Mouse (Mus musculus) forebrain, embryonic 13.5 days (tissue): ENCODE measurements at regions not wholly inside any gene's neighbourhood (a gene's known extent, or its start where the extent isn't known, plus 50 kb on each side); places are given as distances from the start of the nearest gene placed in this dataset.
"Not testable (repeated sequence)": the region's sequence is repeated elsewhere in the genome, so short reads cannot be mapped to it uniquely, and the experiment has no call there.

Experiments
- ATAC-seq: fragments of 200-750 bp; cut with Nextera tagmentation; 2 replicates; pipeline ENCODE4 v1.8.0; 2017
- H3K27ac ChIP-seq: fragments of 300-500 bp; sonication (generic); 2 replicates; pipeline ENCODE4 v1.5.1; 2015; ENCODE audit warnings: inconsistent platforms, mild to moderate bottlenecking, moderate library complexity
- H3K27me3 ChIP-seq: fragments of 300-500 bp; sonication (generic); 2 replicates; pipeline ENCODE4 v1.6.1; 2015; ENCODE audit warnings: mild to moderate bottlenecking, inconsistent platforms
- H3K36me3 ChIP-seq: fragments of 300-500 bp; sonication (generic); 2 replicates; pipeline ENCODE4 v1.6.1; 2015; ENCODE audit warnings: mild to moderate bottlenecking, inconsistent platforms; ENCODE audit not compliant: poor library complexity, severe bottlenecking
- H3K4me1 ChIP-seq: fragments of 300-500 bp; sonication (generic); 2 replicates; pipeline ENCODE4 v1.6.1; 2015; ENCODE audit warnings: inconsistent platforms
- H3K4me2 ChIP-seq: fragments of 300-500 bp; sonication (generic); 2 replicates; pipeline ENCODE4 v1.6.1; 2015; ENCODE audit warnings: inconsistent platforms, mild to moderate bottlenecking, moderate library complexity
- H3K4me3 ChIP-seq: fragments of 300-500 bp; sonication (generic); 2 replicates; pipeline ENCODE4 v1.5.1; 2015; ENCODE audit warnings: mild to moderate bottlenecking, inconsistent platforms
- H3K9ac ChIP-seq: fragments of 300-500 bp; sonication (generic); 2 replicates; pipeline ENCODE4 v1.6.1; 2015; ENCODE audit warnings: mild to moderate bottlenecking, inconsistent platforms
- H3K9me3 ChIP-seq: fragments of 300-500 bp; sonication (generic); replicated peaks from 2 replicates; pipeline ENCODE4 v1.6.1; 2016; ENCODE audit warnings: inconsistent platforms
- WGBS: fragments of 180-500 bp; shearing (Covaris S2); methylation state at CpG from one replicate; pipeline ENCODE4 v1.1.7; 2015; 5-methylcytosine and 5-hydroxymethylcytosine counted together

DNA sequence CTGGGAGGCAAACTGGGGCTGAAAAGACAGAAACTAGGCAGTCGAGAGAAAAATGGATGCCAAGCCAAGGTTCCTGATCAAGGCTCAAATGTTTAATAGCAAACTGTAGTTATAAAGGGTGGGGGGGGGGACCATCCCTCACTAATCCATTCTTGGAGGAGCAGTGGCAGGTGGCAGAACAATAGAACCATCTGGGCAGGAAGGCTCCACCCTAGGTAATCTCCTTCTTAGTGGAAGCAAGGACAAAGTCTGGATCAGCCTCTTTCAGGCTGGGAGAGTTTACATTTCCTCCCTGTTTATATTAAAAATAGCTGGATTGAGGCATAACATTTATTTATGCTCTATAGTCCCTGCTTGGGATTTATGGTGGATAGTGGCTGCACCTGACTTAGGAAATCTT, 180.8 kb downstream of the Cdh9 start:
- WGBS, result 64% methylated on average over 1 of the region's 1 CpGs
- H3K27ac ChIP-seq, result no peak overlapping the region
- H3K9me3 ChIP-seq, result no peaks in the 10 kb centered on the region; the same call in 1 of the 2 replicates
- no peak for ATAC-seq
- no peak overlapping the region for H3K4me3 ChIP-seq
- no peak overlapping the region for H3K4me2 ChIP-seq
- no peaks in the 10 kb centered on the region for H3K4me1 ChIP-seq
- no peak overlapping the region for H3K9ac ChIP-seq
- no peaks in the 10 kb centered on the region for H3K36me3 ChIP-seq
- H3K27me3 ChIP-seq, result no peaks in the 10 kb centered on the region

DNA sequence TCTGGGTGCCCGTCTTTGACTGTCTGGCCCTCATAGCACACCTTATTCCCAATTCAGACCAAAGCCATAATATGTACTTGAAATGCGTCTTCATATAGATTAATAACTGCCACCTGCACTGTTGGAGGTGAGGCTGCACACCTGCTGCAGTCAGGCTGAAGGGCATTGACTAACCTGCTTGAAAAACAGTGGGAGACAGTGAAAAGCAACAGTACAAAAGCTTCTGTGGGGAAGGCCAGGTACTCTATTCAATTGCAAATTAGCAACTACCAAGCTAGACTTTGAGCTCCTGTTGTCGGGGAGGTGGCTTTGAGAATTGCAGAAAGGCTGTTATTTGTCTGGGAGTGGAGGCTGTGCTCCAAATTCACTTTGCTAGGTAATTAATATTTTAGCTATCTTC, 181.4 kb downstream of the Cdh9 start:
- not testable (repeated sequence) for H3K36me3 ChIP-seq, H3K9ac ChIP-seq, H3K4me3 ChIP-seq, H3K27ac ChIP-seq, H3K4me1 ChIP-seq, H3K27me3 ChIP-seq, H3K4me2 ChIP-seq, H3K9me3 ChIP-seq, ATAC-seq
- WGBS, result 63% methylated on average over 3 of the region's 3 CpGs

DNA sequence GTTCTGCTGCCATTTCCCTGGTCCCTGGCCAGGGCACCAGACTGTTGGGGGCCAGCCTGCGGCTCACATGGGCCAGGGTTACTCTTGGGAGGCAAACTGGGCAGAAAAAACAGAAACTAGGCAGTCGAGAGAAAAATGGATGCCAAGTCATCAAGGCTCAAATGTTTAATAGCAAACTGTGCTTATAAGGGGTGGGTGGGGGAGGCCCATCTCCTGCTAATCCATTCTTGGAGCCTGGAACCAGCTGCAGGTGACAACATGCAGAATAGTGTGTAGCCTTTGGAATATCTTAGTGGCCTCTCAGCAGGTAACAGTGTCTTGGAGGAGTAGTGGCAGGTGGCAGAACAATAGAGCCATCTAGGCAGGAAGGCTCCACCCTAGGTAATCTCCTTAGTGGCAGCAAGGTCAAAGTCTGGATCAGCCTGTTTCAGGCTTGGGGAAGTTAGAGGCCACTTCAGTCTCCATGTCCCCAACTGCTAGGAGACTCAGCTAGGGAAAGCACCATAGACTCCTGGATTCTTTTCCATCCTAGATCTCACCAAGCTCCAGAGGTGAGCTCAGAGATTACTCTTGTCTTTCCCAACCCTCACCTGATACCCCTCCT, 186.5 kb downstream of the Cdh9 start:
- Histone ChIP-seq H3K36me3 (no peaks in the 10 kb centered on the region), H3K4me1 (no peaks in the 10 kb centered on the region), H3K27ac (no peak overlapping the region), H3K4me2 (no peak overlapping the region), H3K27me3 (no peaks in the 10 kb centered on the region), H3K9me3 (no peaks in the 10 kb centered on the region; the same call in 1 of the 2 replicates), H3K4me3 (no peak overlapping the region), H3K9ac (no peak overlapping the region)
- ATAC-seq, result no peak
- 64% methylated on average over 2 of the region's 2 CpGs for WGBS

DNA sequence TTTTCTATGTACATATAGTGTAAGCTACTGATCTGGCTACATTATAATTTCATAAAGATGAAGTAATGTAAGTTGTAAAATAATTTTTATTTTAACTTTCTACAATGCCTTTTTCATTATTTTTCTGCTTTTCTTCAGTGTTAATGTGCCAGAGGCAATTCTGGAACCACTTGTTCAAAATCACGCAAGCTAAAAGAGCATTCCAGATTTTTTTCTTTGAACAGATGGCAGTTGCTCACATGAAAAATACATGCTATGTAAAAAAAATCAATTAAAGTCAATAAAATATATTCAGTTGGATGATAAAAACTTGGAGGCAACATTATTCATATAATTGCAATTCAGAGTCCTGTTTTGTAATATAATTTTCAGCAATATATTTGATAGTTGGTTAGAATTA, 194.7 kb downstream of the Cdh9 start:
- no peaks in the 10 kb centered on the region for H3K27me3 ChIP-seq
- no peak overlapping the region for H3K9ac ChIP-seq
- 85% methylated on average over 1 of the region's 1 CpGs for WGBS
- H3K36me3 ChIP-seq, result no peaks in the 10 kb centered on the region
- H3K9me3 ChIP-seq, result no peaks in the 10 kb centered on the region
- H3K27ac ChIP-seq, result no peak overlapping the region
- no peak overlapping the region for H3K4me3 ChIP-seq
- H3K4me2 ChIP-seq, result no peak overlapping the region
- no peaks in the 10 kb centered on the region for H3K4me1 ChIP-seq
- ATAC-seq, result no peak

DNA sequence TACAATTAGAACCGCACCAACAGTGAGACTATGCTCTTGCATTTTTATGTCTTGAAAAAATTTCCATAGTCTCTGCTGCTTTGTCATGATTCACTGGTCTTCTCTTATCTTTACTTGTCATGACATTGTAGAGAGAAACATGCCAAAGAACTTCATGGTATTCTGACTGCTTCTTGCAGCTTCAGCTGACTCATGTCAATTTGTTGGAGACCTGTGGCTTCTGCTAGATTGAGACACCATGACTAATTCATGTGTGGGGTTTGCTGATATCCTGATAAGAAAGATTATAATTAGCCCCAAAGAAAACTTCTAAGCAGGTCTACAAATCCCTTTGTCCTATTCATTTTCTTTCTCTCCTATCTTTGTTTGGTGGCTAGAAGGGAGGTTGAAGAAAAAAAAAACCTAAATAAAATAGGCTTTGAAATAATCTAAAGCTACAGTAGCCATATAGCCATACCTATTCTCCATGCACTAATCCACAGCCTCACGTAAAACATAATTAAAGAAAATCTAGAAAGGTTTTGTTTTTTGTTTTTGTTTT, 204.7 kb downstream of the Cdh9 start:
- Histone ChIP-seq H3K36me3 (no peaks in the 10 kb centered on the region), H3K9me3 (no peaks in the 10 kb centered on the region), H3K27me3 (no peaks in the 10 kb centered on the region), H3K4me2 (no peak overlapping the region), H3K27ac (no peak overlapping the region), H3K4me1 (no peaks in the 10 kb centered on the region), H3K9ac (no peak overlapping the region), H3K4me3 (no peak overlapping the region)
- 81% methylated on average over 2 of the region's 2 CpGs for whole genome bisulfite sequencing
- no peak for ATAC-seq

DNA sequence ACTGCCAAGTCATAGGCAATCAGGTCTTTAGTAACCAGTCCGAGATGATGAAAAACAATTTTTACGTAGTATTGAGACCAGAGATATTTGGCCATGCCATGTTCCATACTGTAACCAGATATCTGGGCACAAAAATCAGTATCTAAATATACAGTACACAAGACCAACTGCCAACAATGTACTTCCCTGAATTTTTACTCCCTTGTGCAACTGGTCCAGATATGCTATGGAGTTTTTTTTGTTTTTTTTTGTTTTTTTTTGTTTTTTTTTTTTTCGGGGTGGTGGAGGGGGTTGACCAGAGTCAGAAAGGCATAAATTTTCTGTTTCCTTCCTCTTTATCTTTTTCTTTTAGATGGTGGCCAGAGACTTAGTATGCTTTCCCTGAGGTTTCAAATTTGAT, 205.9 kb downstream of the Cdh9 start:
- H3K27me3 ChIP-seq, result no peaks in the 10 kb centered on the region
- H3K36me3 ChIP-seq, result no peaks in the 10 kb centered on the region
- no peak overlapping the region for H3K27ac ChIP-seq
- WGBS, result 94% methylated on average over 3 of the region's 3 CpGs
- H3K4me3 ChIP-seq, result no peak overlapping the region
- ATAC-seq, result no peak
- H3K9me3 ChIP-seq, result no peaks in the 10 kb centered on the region
- no peaks in the 10 kb centered on the region for H3K4me1 ChIP-seq
- H3K4me2 ChIP-seq, result no peak overlapping the region
- no peak overlapping the region for H3K9ac ChIP-seq

DNA sequence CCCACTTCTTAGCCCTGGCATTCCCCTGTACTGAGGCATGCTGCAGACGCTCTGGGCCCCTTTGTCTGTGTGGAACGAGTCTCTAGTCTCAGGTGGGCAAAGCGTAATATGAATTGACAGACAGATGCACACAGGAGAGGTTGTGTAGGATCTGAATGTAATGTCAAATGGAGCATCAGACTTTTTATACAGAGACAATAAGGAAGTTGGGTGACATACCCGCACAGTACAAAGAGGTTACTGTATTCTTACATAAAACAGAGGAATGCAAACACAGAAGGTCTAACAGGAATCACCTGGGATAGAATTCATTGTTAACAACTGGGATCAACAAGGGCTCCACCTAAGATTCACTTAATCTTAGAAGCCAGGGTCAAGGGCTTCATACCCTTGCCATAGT, 247.3 kb downstream of the Cdh9 start:
- H3K9ac ChIP-seq, H3K4me2 ChIP-seq, H3K4me1 ChIP-seq, H3K4me3 ChIP-seq, ATAC-seq, H3K9me3 ChIP-seq, H3K27ac ChIP-seq, H3K36me3 ChIP-seq, H3K27me3 ChIP-seq: not testable (repeated sequence)
- WGBS, result 84% methylated on average over 4 of the region's 4 CpGs

DNA sequence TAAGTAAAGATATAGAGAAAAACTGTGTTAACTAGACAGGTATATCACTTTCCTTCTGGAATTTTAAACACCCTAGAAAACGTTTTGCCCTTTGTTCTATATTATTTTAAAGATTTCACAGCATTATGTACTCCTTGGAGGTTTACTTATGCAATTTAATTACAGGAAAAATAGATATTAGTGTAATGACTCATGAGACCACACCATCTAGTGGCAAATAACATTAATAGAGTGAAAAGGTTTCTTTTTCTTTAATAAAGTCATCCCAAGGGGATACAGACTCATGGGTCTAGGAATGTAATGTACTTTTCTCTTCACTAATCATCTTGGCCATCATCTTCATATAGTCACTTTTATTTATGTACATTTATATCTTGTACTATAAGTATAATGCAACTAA, 262.3 kb downstream of the Cdh9 start:
- Histone ChIP-seq H3K9ac (no peak overlapping the region), H3K4me2 (no peak overlapping the region), H3K9me3 (no peaks in the 10 kb centered on the region), H3K36me3 (no peaks in the 10 kb centered on the region), H3K4me3 (no peak overlapping the region), H3K27me3 (no peaks in the 10 kb centered on the region), H3K27ac (no peak overlapping the region), H3K4me1 (no peaks in the 10 kb centered on the region)
- ATAC-seq, result no peak
- 19% methylated on average over 1 of the region's 1 CpGs for whole genome bisulfite sequencing

DNA sequence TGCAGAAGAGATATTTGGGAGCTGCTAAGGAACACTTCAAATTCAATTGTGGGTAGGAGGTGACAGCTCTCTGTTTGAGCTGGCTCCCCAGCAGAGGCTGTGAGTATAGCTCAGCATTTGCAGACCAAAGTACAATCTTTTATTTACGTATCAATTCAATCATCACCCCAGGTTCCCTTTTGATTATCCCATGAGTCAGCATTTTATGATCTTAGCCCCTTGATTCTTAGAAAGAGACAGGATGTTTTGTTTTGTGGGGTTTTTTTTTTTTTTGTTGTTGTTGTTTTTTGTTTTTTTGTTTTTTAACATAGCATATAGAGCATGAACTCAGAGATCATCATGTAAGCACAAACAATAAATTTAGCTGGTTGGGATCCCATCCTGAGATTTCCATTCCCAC, 267.1 kb downstream of the Cdh9 start:
- H3K4me1 ChIP-seq, result no peaks in the 10 kb centered on the region
- no peaks in the 10 kb centered on the region for H3K9me3 ChIP-seq
- 75% methylated on average over 1 of the region's 1 CpGs for WGBS
- no peak overlapping the region for H3K27ac ChIP-seq
- no peak overlapping the region for H3K4me2 ChIP-seq
- ATAC-seq, result no peak
- no peaks in the 10 kb centered on the region for H3K36me3 ChIP-seq
- H3K4me3 ChIP-seq, result no peak overlapping the region
- no peak overlapping the region for H3K9ac ChIP-seq
- no peaks in the 10 kb centered on the region for H3K27me3 ChIP-seq

DNA sequence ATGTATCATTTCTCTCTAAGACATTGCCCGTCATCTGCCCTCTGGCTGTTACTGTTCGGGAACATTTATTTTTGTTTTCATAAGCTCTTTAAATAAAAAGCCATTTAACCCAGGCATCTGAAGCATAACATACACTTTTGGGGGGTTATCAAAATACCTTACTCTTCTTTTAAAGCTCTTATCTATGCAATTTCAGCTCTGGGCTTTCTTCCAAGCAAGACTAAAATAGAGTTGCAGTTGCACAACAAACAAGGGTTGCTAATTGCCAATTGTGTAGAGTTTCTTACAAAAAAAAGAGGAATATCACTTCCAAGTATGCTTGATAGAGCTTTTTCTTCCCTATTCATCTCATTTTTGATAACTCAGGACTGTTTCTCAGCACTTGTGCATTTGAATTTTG, 277.6 kb downstream of the Cdh9 start:
- Histone ChIP-seq H3K27me3 (no peaks in the 10 kb centered on the region), H3K9ac (no peak overlapping the region), H3K27ac (no peak overlapping the region), H3K36me3 (no peaks in the 10 kb centered on the region), H3K9me3 (no peaks in the 10 kb centered on the region), H3K4me3 (no peak overlapping the region), H3K4me1 (no peaks in the 10 kb centered on the region), H3K4me2 (no peak overlapping the region)
- no peak for ATAC-seq
- whole genome bisulfite sequencing, result 82% methylated on average over 2 of the region's 2 CpGs

DNA sequence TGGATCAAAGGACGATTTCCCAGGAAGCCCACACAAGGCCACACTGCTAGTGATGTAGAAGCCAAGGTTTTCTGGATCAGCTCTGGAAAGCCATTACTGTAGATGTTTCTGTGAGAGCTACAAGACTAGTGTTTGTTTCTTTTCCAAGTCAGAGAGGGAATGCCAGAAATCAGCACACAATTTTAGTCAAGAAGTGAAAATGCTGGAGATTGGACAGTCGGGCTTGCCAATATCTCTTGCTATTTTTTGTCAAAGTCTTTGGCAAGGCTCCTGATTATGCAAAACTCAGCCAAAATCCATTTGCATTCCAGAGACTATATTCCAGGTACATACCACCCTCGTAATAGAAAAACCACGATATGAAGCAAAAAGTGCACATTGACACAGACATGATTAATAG, 279.3 kb downstream of the Cdh9 start:
- ATAC-seq, result no peak

DNA sequence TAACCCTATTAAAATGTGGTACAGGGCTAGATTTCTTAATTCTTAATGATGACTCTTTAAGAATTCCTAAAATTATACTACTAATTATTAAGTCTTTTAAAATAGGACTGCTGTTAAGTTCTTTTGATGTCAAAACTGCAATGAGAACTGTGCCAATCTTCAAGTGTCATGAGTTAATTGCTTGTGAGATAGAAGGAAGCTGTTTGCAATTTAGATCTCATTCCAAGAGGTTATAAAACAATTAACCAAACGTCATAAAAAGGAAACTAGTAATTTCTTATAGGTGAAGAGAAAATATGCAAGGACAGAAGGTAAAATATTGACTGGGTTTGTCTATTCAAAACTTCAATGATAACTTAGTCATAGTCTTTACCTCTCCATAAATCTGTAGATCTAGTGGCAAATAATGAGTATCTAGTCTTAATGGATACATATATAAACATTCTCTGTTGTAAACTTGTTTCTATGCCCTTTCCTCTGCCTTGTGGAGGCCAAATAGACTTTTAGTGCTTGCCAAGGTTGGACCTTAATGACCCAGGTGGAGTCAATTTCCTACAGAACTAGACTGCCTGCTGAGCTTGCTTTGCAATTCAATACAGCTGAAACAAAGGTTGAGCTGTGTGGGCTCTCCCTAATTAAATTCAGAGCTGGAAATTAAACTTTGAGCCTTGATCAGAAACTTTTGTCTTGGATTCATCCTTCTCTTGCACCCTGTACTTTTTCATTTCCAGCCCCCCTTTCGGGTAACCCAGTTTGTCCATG, 320.5 kb downstream of the Cdh9 start:
- no peaks in the 10 kb centered on the region for H3K27me3 ChIP-seq
- WGBS, result 26% methylated on average over 2 of the region's 2 CpGs
- H3K4me2 ChIP-seq, result no peak overlapping the region
- no peak for ATAC-seq
- H3K4me3 ChIP-seq, result no peak overlapping the region
- 0 out of 2 replicates have a peak, but pooled peaks cover 3% of the 10 kb centered on the region for H3K4me1 ChIP-seq
- H3K36me3 ChIP-seq, result no peaks in the 10 kb centered on the region
- no peaks in the 10 kb centered on the region for H3K9me3 ChIP-seq
- no peak overlapping the region for H3K27ac ChIP-seq
- H3K9ac ChIP-seq, result no peak overlapping the region

More for the DNA sequence above, 279.3 kb downstream of the Cdh9 start:
- Histone ChIP-seq H3K27me3 (no peaks in the 10 kb centered on the region), H3K4me2 (no peak overlapping the region), H3K4me1 (no peaks in the 10 kb centered on the region), H3K9me3 (peaks cover 5% of the 10 kb centered on the region; the same call in 1 of the 2 replicates), H3K4me3 (no peak overlapping the region), H3K9ac (no peak overlapping the region), H3K36me3 (no peaks in the 10 kb centered on the region), H3K27ac (no peak overlapping the region)
- 91% methylated on average over 4 of the region's 4 CpGs for WGBS

DNA sequence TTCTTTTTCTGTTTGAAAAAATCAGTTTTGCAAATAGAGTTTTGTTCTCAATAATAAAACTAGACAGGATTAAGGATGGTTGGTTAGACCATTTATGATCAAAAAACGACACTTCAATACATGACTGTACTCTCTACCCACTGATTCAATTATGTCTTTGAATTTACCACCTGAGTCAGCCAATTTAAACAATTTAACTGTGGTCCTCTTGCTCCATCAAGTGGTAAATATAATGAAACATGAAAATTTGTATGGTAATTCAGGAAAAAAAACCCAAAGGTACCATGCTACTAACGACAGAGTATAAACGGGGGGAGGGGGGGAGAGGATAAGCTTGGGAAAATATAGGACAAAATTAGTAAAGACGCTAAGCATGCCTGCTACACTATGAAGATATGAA, 341.2 kb downstream of the Cdh9 start:
- 70% methylated on average over 4 of the region's 4 CpGs for WGBS
- no peaks in the 10 kb centered on the region for H3K36me3 ChIP-seq
- no peaks in the 10 kb centered on the region for H3K27me3 ChIP-seq
- ATAC-seq, result no peak
- H3K9ac ChIP-seq, result no peak overlapping the region
- H3K9me3 ChIP-seq, result no peaks in the 10 kb centered on the region
- H3K4me1 ChIP-seq, result no peaks in the 10 kb centered on the region
- H3K4me2 ChIP-seq, result no peak overlapping the region
- H3K4me3 ChIP-seq, result no peak overlapping the region
- no peak overlapping the region for H3K27ac ChIP-seq
